Mouse (Mus musculus): ENCODE results near the gene Gm17026. TPM values are rescaled to one million over a fixed set of nuclear protein-coding genes. Genes with fewer than 3 reads are reported as not detected.
A peak's percentile ranks its signal among the peaks of the same experiment; 100 is the strongest.
"Not testable (repeated sequence)": the region's sequence is repeated elsewhere in the genome, so short reads cannot be mapped to it uniquely, and the experiment has no call there.

Gm17026 gene
- not detected for total RNA-seq (2021)
- long read RNA-seq, experiment 1, result 0 reads
- long read RNA-seq, experiment 2, result 0 reads

DNA sequence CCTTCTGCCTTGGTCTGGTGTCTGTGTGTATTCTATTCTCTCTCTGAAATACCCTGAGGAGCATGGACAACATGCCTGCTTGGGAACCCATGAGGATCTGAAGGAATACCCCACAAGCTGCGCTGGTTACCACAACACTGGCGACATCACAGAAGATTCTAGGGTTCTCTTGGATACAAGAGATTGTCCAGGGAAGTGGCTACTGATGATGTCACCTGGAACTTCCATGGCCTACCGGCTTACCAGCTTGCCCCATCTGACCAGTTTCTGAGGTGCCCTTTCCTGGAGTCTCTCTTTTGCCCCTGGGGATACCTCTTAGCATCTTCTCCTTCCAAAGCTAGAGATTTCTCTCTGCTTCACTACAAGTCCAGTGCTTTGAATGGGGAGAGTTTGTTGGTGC, at the start of gene Gm17026:
Gene Gm17026, minus strand, starts transcription at position 101 of the 400 bp plus-strand sequence.
- not testable (repeated sequence) for DNase-seq (ENCODE audit: low spot score)

DNA sequence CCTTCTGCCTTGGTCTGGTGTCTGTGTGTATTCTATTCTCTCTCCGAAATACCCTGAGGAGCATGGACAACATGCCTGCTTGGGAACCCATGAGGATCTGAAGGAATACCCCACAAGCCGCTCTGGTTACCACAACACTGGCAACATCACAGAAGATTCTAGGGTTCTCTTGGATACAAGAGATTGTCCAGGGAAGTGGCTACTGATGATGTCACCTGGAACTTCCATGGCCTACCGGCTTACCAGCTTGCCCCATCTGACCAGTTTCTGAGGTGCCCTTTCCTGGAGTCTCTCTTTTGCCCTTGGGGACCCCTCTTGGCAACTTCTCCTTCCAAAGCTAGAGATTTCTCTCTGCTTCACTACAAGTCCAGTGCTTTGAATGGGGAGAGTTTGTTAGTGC, 37.4 kb upstream of the Gm17026 start, which contains the start of gene Gm9611:
Gene Gm9611, minus strand, starts transcription at position 101 of the 400 bp plus-strand sequence.
- not testable (repeated sequence) for DNase-seq (ENCODE audit: low spot score)

DNA sequence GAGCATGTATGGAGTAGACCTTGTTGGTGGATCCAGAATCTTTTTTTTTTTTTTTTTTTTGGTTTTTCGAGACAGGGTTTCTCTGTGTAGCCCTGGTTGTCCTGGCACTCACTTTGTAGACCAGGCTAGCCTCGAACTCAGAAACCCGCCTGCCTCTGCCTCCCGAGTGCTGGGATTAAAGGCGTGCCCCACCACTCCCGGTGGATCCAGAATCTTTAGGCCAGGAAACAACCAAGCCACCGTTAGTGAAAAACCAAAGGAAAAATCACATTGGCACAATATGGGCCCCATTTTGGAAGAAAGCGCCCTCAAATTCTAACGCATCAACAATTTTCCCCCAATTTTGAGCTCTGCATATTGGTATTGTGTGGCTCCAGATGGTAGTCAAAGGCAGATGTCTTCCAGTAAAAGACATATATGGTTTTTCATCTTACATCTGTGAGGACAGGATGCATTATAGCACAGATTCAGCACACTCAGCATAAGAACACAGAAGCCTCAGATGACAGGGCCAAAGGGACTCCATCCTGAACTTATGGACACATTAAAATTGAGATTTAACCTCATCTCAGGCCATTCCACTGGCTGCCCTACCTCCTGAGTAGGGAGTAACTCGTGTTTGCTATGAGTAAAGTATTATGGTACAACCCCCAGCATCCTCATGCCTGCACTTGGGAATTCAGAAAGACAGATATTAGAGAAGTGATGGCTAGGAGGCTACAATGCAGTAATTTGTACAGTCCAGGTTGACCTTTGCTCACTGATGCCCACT, 42.9 kb downstream of the Gm17026 start:
- DNase-seq (ENCODE audit: low spot score), result peak; percentile 1

Small RNA genes within 50 kb of the gene (microRNA-seq; reads per million reads assigned to microRNA genes)
- not detected for gene Gm25208
- not detected for gene Gm25892

Other genes with a start within 250 kb of the Gm17026 start
- gene Gm7951, start 142.7 kb downstream of the Gm17026 start, total RNA-seq (2021), result not detected
- gene Gm17027, start 97.4 kb downstream of the Gm17026 start, total RNA-seq (2021), result not detected
- gene Gm3573, start 69.3 kb downstream of the Gm17026 start, total RNA-seq (2021), result not detected
- not detected for gene Gm9611, start 37.3 kb upstream of the Gm17026 start, total RNA-seq (2021)
- not detected for gene Gm7995, start 50.2 kb upstream of the Gm17026 start, total RNA-seq (2021)
- not detected for gene Gm8005, start 179.6 kb upstream of the Gm17026 start, total RNA-seq (2021)
- gene Gm8011, start 203.8 kb upstream of the Gm17026 start, total RNA-seq (2021), result not detected
- gene Gm8020, start 242.3 kb upstream of the Gm17026 start, total RNA-seq (2021), result not detected